Mouse (Mus musculus): Measurements from ENCODE around the gene Dnah17. TPM values are rescaled to one million over a fixed set of nuclear protein-coding genes. Genes with fewer than 3 reads are reported as not detected.
A peak's percentile ranks its signal among the peaks of the same experiment; 100 is the strongest.

Gene Dnah17
- polyA plus RNA-seq, 1 experiment = 0.14 TPM

DNA sequence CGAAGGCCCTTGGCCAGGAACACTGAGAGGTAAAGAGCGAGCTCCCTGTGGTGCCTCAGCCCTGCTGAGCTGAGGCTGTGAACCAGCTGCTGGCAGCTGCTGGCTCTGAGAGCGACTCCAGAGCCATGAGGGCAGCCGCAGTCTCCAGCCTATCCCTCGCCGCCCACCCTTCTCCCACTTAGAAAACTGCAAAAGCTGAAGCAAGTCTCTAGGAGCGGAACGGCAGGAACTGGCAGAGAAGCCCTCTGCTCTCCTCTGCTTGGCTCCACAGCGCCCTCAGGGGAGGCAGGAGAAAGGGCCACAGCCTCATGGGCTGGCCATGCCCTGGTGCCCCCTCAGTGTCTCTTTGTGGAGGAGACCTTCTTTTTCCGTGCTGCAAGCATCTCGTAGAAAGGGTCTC lies 35.2 kb upstream of the Dnah17 start:
- Histone ChIP-seq H3K4me3 (ENCODE audit: low read depth, low read length) (no peak overlapping the region), H3K4me1 (ENCODE audit: control insufficient read depth, insufficient read depth, insufficient read length, low read length) (no peaks in the 10 kb centered on the region), H3K27me3 (ENCODE audit: control insufficient read depth, insufficient read depth, low read length) (no peaks in the 10 kb centered on the region), H3K36me3 (ENCODE audit: control insufficient read depth, insufficient read depth, low read length) (peaks cover 70% of the 10 kb centered on the region), H3K27ac (ENCODE audit: insufficient read depth, low read depth, low read length) (no peak overlapping the region)
- WGBS = 84% methylated on average over 11 of the region's 11 CpGs
- TF ChIP-seq CTCF (IDR thresholded peaks at IDR 0.05; ENCODE audit: extremely low read depth, insufficient read length, insufficient replicate concordance, low read depth, low read length) (no peak), POLR2A (IDR thresholded peaks at IDR 0.05; ENCODE audit: low read depth, low read length) (no peak)

DNA sequence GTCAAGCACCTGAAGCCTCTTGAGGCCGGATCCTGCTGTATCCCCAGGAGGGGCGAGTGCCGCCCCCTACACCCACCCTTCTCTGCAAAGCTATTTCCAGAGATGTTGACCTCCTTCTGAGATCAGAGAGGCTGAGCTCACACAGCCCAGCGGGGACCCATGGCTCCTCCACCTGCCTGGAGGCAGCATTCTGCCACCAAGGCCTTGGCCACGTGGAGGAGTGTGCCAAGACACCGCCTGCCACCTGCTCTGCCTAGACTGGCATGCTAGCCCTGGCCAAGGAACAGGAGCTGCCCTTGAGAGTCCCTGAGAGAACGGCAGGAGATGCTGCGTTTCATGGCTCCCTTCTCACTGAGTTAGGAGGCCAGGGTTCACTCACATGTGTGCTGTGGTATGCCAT lies 34.1 kb upstream of the Dnah17 start:
- TF ChIP-seq CTCF (IDR thresholded peaks at IDR 0.05; ENCODE audit: extremely low read depth, insufficient read length, insufficient replicate concordance, low read depth, low read length) (no peak), POLR2A (IDR thresholded peaks at IDR 0.05; ENCODE audit: low read depth, low read length) (no peak)
- H3K27me3 ChIP-seq (ENCODE audit: control insufficient read depth, insufficient read depth, low read length) = no peaks in the 10 kb centered on the region
- no peak overlapping the region for H3K27ac ChIP-seq (ENCODE audit: insufficient read depth, low read depth, low read length)
- peaks cover 60% of the 10 kb centered on the region for H3K36me3 ChIP-seq (ENCODE audit: control insufficient read depth, insufficient read depth, low read length)
- WGBS = 74% methylated on average over 8 of the region's 8 CpGs
- H3K4me1 ChIP-seq (ENCODE audit: control insufficient read depth, insufficient read depth, insufficient read length, low read length) = no peaks in the 10 kb centered on the region
- no peak overlapping the region for H3K4me3 ChIP-seq (ENCODE audit: low read depth, low read length)

DNA sequence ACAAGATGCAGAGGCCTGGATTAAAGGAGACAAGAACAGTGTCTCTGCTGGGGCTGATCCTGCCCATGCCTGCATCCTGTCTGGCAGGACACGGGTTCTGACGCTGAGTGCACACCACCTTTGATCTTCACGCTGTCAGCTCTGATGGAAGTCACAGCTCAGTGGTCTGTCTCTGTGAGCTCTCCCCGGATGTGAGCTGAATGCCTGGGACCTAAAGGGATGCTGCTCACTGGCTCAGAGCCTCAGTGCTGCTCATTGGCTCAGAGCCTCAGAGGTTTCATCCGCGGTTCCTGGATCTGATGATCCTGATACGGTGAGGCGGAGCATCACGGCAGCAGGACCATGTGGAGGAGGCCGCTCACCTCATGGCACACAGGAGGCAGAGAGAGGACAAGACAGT lies 31.8 kb upstream of the Dnah17 start:
- WGBS = 79% methylated on average over 10 of the region's 10 CpGs
- TF ChIP-seq CTCF (IDR thresholded peaks at IDR 0.05; ENCODE audit: extremely low read depth, insufficient read length, insufficient replicate concordance, low read depth, low read length) (no peak), POLR2A (IDR thresholded peaks at IDR 0.05; ENCODE audit: low read depth, low read length) (no peak)

DNA sequence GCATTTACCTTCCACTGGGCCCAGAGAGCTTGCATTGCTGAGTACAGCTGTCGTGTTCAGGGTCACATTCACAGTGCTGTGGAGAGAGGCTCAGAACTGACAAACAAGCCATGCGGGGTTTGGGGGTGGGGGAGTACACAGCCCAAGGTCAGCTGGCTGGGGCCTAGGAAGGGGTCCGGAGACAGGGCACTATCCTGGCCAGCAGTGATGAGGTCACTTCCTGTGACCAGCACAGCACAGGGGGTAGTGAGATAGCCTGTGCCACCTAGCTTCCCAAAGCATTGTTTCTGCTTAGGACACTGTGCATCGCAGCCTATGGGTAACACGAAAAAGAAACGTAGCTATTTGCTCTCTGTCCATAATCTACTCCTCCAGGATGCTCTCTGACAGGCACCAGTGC lies 30.8 kb upstream of the Dnah17 start:
- WGBS = 82% methylated on average over 6 of the region's 6 CpGs
- H3K27ac ChIP-seq (ENCODE audit: insufficient read depth, low read depth, low read length) = no peak overlapping the region

More for the DNA sequence above, 31.8 kb upstream of the Dnah17 start:
- peaks cover 42% of the 10 kb centered on the region for H3K36me3 ChIP-seq (ENCODE audit: control insufficient read depth, insufficient read depth, low read length)
- no peak overlapping the region for H3K27ac ChIP-seq (ENCODE audit: insufficient read depth, low read depth, low read length)
- no peaks in the 10 kb centered on the region for H3K4me1 ChIP-seq (ENCODE audit: control insufficient read depth, insufficient read depth, insufficient read length, low read length)
- H3K4me3 ChIP-seq (ENCODE audit: low read depth, low read length) = no peak overlapping the region
- H3K27me3 ChIP-seq (ENCODE audit: control insufficient read depth, insufficient read depth, low read length) = no peaks in the 10 kb centered on the region

DNA sequence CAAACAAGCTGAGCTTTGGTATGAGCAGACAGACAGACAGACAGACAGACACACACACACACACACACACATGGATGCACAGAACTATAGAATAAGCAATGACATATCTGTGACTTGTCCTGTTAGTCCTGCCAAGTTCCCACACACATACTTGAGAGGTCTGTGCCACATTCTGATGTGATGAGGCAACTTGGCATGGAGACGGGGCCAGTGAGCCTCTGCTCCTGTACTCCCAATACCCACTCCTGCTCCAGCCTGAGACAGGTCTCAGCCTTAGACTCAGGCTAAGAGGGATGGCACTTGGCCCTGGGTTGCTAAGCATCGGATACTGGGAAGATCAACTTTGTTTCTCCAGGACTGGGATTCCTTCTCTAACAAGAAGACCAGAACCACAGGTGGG lies 30.3 kb upstream of the Dnah17 start:
- 72% methylated on average over 2 of the region's 2 CpGs for WGBS
- H3K27ac ChIP-seq (ENCODE audit: insufficient read depth, low read depth, low read length) = no peak overlapping the region
- no peaks in the 10 kb centered on the region for H3K27me3 ChIP-seq (ENCODE audit: control insufficient read depth, insufficient read depth, low read length)
- no peak overlapping the region for H3K4me3 ChIP-seq (ENCODE audit: low read depth, low read length)
- H3K4me1 ChIP-seq (ENCODE audit: control insufficient read depth, insufficient read depth, insufficient read length, low read length) = no peaks in the 10 kb centered on the region
- peaks cover 29% of the 10 kb centered on the region for H3K36me3 ChIP-seq (ENCODE audit: control insufficient read depth, insufficient read depth, low read length)
- TF ChIP-seq CTCF (IDR thresholded peaks at IDR 0.05; ENCODE audit: extremely low read depth, insufficient read length, insufficient replicate concordance, low read depth, low read length) (no peak), POLR2A (IDR thresholded peaks at IDR 0.05; ENCODE audit: low read depth, low read length) (no peak)

More for the DNA sequence above, 30.8 kb upstream of the Dnah17 start:
- Histone ChIP-seq H3K4me1 (ENCODE audit: control insufficient read depth, insufficient read depth, insufficient read length, low read length) (no peaks in the 10 kb centered on the region), H3K27me3 (ENCODE audit: control insufficient read depth, insufficient read depth, low read length) (no peaks in the 10 kb centered on the region), H3K36me3 (ENCODE audit: control insufficient read depth, insufficient read depth, low read length) (peaks cover 32% of the 10 kb centered on the region), H3K4me3 (ENCODE audit: low read depth, low read length) (no peak overlapping the region)
- TF ChIP-seq POLR2A (IDR thresholded peaks at IDR 0.05; ENCODE audit: low read depth, low read length) = no peak
- no peak for TF ChIP-seq CTCF (IDR thresholded peaks at IDR 0.05; ENCODE audit: extremely low read depth, insufficient read length, insufficient replicate concordance, low read depth, low read length)

DNA sequence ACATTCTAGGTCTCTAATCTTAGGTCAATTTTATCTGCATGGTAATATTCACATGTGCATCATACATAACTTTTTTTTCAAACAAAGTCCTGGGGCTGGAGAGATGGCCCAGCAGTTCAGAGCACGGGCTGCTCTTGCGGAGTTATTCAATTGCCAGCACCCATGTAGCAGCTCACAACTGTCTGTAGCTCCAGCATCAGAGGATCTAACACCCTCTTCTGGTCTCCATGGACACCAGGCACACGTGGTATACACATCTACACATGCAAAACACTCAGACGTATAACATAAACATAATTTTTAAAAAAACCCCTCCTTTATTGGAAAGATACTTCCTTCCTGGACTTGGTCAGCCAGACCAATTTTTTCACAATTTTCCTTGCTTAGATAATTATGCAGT lies 28.3 kb upstream of the Dnah17 start:
- H3K36me3 ChIP-seq (ENCODE audit: control insufficient read depth, insufficient read depth, low read length) = peaks cover 14% of the 10 kb centered on the region
- H3K27ac ChIP-seq (ENCODE audit: insufficient read depth, low read depth, low read length) = no peak overlapping the region
- H3K27me3 ChIP-seq (ENCODE audit: control insufficient read depth, insufficient read depth, low read length) = no peaks in the 10 kb centered on the region
- no peaks in the 10 kb centered on the region for H3K4me1 ChIP-seq (ENCODE audit: control insufficient read depth, insufficient read depth, insufficient read length, low read length)
- H3K4me3 ChIP-seq (ENCODE audit: low read depth, low read length) = no peak overlapping the region
- 68% methylated on average over 4 of the region's 4 CpGs for WGBS
- TF ChIP-seq CTCF (IDR thresholded peaks at IDR 0.05; ENCODE audit: extremely low read depth, insufficient read length, insufficient replicate concordance, low read depth, low read length) = no peak
- TF ChIP-seq POLR2A (IDR thresholded peaks at IDR 0.05; ENCODE audit: low read depth, low read length) = no peak

DNA sequence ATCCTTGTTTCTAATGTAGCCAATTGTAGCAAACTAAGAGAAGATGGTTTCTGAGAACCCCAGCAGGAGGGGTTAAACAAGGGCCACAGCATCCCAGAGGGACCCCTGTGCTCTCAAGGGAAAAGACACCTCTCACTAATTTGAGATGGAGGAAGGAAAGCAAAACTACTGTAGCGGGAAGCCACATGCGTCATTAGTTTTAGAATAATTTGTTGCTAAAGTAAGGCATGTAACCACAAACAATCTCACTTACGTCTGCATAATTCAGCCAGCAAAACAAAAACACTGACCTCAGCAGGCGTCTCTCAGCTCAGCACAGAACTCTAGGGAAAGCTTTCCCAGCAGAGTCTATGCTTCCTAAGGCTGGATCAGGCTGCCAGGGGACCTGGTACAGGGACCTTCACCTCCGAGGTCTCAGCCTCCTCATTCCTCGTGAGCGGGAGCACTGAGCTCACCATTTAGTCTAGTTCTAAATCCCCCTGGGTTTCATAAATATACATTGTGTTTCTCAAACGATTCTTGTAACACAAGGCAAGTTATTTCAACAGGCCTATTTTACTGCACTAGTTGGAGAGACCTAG lies 26.1 kb upstream of the Dnah17 start:
- Histone ChIP-seq H3K27me3 (ENCODE audit: control insufficient read depth, insufficient read depth, low read length) (no peaks in the 10 kb centered on the region), H3K4me1 (ENCODE audit: control insufficient read depth, insufficient read depth, insufficient read length, low read length) (no peaks in the 10 kb centered on the region), H3K4me3 (ENCODE audit: low read depth, low read length) (no peak overlapping the region), H3K27ac (ENCODE audit: insufficient read depth, low read depth, low read length) (peak overlapping the region; percentile 5; the same call in 1 of the 2 replicates), H3K36me3 (ENCODE audit: control insufficient read depth, insufficient read depth, low read length) (no peaks in the 10 kb centered on the region)
- WGBS = 72% methylated on average over 8 of the region's 8 CpGs
- TF ChIP-seq CTCF (IDR thresholded peaks at IDR 0.05; ENCODE audit: extremely low read depth, insufficient read length, insufficient replicate concordance, low read depth, low read length) (no peak), POLR2A (IDR thresholded peaks at IDR 0.05; ENCODE audit: low read depth, low read length) (no peak)

Data from small intestine, adult 2 months (tissue).